Mouse (Mus musculus): Measurements from ENCODE around the gene Sntg2. TPM values are rescaled to one million over a fixed set of nuclear protein-coding genes. Genes with fewer than 3 reads are reported as not detected.
A peak's percentile ranks its signal among the peaks of the same experiment; 100 is the strongest.

The Sntg2 gene
- total and polyA plus RNA-seq, 3 experiments, result 0.29 to 0.55 (median 0.48) TPM

- no peak for DNase-seq
- Histone ChIP-seq H3K4me3 (no peak overlapping the region), H3K27ac (no peak overlapping the region), H3K36me3 (ENCODE audit: control insufficient read depth, insufficient read depth, low read length) (no peaks in the 10 kb centered on the region), H3K79me2 (replicated peaks; ENCODE audit: control insufficient read depth, insufficient read depth, low read length) (no peaks in the 10 kb centered on the region), H3K27me3 (ENCODE audit: control insufficient read depth, insufficient read depth, low read length) (no peaks in the 10 kb centered on the region), H3K4me1 (ENCODE audit: control insufficient read depth, insufficient read depth, low read length) (no peaks in the 10 kb centered on the region), H3K9ac (ENCODE audit: low read depth, low read length) (no peak overlapping the region)
- whole genome bisulfite sequencing, result 91% methylated on average over 10 of the region's 10 CpGs
- intact Hi-C loops (cut with DNase I), result no loop called here
- no peak for TF ChIP-seq POLR2A (IDR thresholded peaks at IDR 0.05; ENCODE audit: insufficient read depth, low read depth, low read length)
- TF ChIP-seq EP300 (IDR thresholded peaks at IDR 0.05; ENCODE audit: insufficient read depth, low read depth, low read length), result no peak
- TF ChIP-seq CTCF (IDR thresholded peaks at IDR 0.05), result no peak
These were observed 118.6 kb downstream of the Sntg2 start for GRCm38 (mm10) chr12:30254581-30254980.

GRCm38 (mm10) chr12:30252381-30252780, 120.8 kb downstream of the Sntg2 start:
- TF ChIP-seq EP300 (IDR thresholded peaks at IDR 0.05; ENCODE audit: insufficient read depth, low read depth, low read length), result no peak
- TF ChIP-seq POLR2A (IDR thresholded peaks at IDR 0.05; ENCODE audit: insufficient read depth, low read depth, low read length), result no peak
- TF ChIP-seq CTCF (IDR thresholded peaks at IDR 0.05), result no peak
- H3K4me1 ChIP-seq (ENCODE audit: control insufficient read depth, insufficient read depth, low read length), result no peaks in the 10 kb centered on the region
- no peaks in the 10 kb centered on the region for H3K27me3 ChIP-seq (ENCODE audit: control insufficient read depth, insufficient read depth, low read length)
- 93% methylated on average over 4 of the region's 4 CpGs for WGBS
- no peak overlapping the region for H3K4me3 ChIP-seq
- no peaks in the 10 kb centered on the region for H3K36me3 ChIP-seq (ENCODE audit: control insufficient read depth, insufficient read depth, low read length)
- H3K9ac ChIP-seq (ENCODE audit: low read depth, low read length), result no peak overlapping the region
- no peak overlapping the region for H3K27ac ChIP-seq
- no peak for DNase-seq
- intact Hi-C loops (cut with DNase I), result no loop called here
- H3K79me2 ChIP-seq (replicated peaks; ENCODE audit: control insufficient read depth, insufficient read depth, low read length), result no peaks in the 10 kb centered on the region

- Histone ChIP-seq H3K79me2 (replicated peaks; ENCODE audit: control insufficient read depth, insufficient read depth, low read length) (no peaks in the 10 kb centered on the region), H3K4me1 (ENCODE audit: control insufficient read depth, insufficient read depth, low read length) (no peaks in the 10 kb centered on the region), H3K4me3 (no peak overlapping the region), H3K36me3 (ENCODE audit: control insufficient read depth, insufficient read depth, low read length) (no peaks in the 10 kb centered on the region), H3K27me3 (ENCODE audit: control insufficient read depth, insufficient read depth, low read length) (no peaks in the 10 kb centered on the region), H3K27ac (no peak overlapping the region), H3K9ac (ENCODE audit: low read depth, low read length) (no peak overlapping the region)
- TF ChIP-seq EP300 (IDR thresholded peaks at IDR 0.05; ENCODE audit: insufficient read depth, low read depth, low read length) (no peak), CTCF (IDR thresholded peaks at IDR 0.05) (no peak), POLR2A (IDR thresholded peaks at IDR 0.05; ENCODE audit: insufficient read depth, low read depth, low read length) (no peak)
- DNase-seq, result no peak
- intact Hi-C loops (cut with DNase I), result no loop called here
- WGBS, result 81% methylated on average over 8 of the region's 8 CpGs
These were observed 121.8 kb downstream of the Sntg2 start for GRCm38 (mm10) chr12:30251283-30251829.

DNA sequence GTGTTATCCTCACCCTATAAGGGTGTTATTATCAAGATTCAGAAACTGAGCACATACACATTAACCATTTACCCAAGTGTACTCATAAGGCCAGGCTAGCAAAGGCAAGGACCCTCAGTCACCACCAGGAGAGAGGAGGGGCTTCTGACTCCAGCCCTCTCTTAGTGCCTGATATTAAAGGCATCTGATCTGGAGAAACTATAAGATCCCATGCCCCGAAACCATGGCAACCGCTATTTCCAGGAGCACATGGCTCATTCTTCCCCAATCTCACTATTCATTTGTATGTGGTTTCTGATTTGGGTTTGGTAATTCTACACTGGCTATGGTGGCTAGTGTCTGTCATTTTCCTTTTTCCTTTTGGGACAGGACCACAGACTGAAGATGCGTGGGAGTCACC, 124.1 kb downstream of the Sntg2 start:
- 89% methylated on average over 3 of the region's 3 CpGs for WGBS
- intact Hi-C loops (cut with DNase I), result no loop called here
- H3K27me3 ChIP-seq (ENCODE audit: control insufficient read depth, insufficient read depth, low read length), result no peaks in the 10 kb centered on the region
- no peaks in the 10 kb centered on the region for H3K36me3 ChIP-seq (ENCODE audit: control insufficient read depth, insufficient read depth, low read length)
- no peak overlapping the region for H3K27ac ChIP-seq
- DNase-seq, result no peak
- H3K79me2 ChIP-seq (replicated peaks; ENCODE audit: control insufficient read depth, insufficient read depth, low read length), result no peaks in the 10 kb centered on the region
- H3K4me1 ChIP-seq (ENCODE audit: control insufficient read depth, insufficient read depth, low read length), result no peaks in the 10 kb centered on the region
- H3K9ac ChIP-seq (ENCODE audit: low read depth, low read length), result no peak overlapping the region
- no peak for TF ChIP-seq EP300 (IDR thresholded peaks at IDR 0.05; ENCODE audit: insufficient read depth, low read depth, low read length)
- TF ChIP-seq POLR2A (IDR thresholded peaks at IDR 0.05; ENCODE audit: insufficient read depth, low read depth, low read length), result no peak
- TF ChIP-seq CTCF (IDR thresholded peaks at IDR 0.05), result no peak
- H3K4me3 ChIP-seq, result no peak overlapping the region

DNA sequence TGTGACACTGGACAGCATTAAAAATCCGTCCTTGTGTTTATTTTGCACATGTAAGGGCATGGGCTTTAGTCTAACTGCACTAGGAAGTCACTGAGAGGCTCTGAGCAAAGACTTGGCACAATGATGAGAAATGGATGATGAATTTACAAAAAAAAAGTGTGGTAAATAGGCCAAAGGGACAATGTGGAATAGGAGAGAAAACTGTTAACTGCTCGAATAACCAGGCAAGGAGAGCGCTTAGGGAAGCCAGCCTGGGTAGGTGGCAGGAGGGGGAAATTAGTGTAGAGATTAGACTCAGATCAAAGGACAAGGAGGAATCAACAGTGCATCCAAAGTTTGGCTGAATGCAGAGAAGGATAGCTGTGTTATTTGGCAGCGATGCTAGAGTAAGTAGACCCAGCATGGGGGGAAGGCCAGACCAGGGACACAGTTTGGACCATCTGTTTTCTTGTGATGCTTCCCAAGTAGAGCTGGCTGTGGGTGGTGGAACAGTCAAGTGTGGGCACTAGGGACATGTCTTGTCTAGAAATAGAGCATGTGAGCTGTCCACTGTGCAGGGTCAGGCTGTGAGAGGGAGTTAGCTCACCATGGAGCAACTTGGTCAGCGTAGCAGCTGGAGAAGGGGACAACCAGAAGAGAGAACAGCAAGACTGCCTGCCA, 126.8 kb downstream of the Sntg2 start:
- Histone ChIP-seq H3K4me3 (no peak overlapping the region), H3K4me1 (ENCODE audit: control insufficient read depth, insufficient read depth, low read length) (no peaks in the 10 kb centered on the region), H3K27me3 (ENCODE audit: control insufficient read depth, insufficient read depth, low read length) (no peaks in the 10 kb centered on the region), H3K9ac (ENCODE audit: low read depth, low read length) (no peak overlapping the region), H3K79me2 (replicated peaks; ENCODE audit: control insufficient read depth, insufficient read depth, low read length) (no peaks in the 10 kb centered on the region), H3K36me3 (ENCODE audit: control insufficient read depth, insufficient read depth, low read length) (no peaks in the 10 kb centered on the region), H3K27ac (no peak overlapping the region)
- intact Hi-C loops (cut with DNase I), result no loop called here
- 72% methylated on average over 5 of the region's 5 CpGs for WGBS
- peak in 1 of 2 experiments; percentile 4 for DNase-seq
- TF ChIP-seq POLR2A (IDR thresholded peaks at IDR 0.05; ENCODE audit: insufficient read depth, low read depth, low read length) (no peak), EP300 (IDR thresholded peaks at IDR 0.05; ENCODE audit: insufficient read depth, low read depth, low read length) (no peak), CTCF (IDR thresholded peaks at IDR 0.05) (no peak)

DNA sequence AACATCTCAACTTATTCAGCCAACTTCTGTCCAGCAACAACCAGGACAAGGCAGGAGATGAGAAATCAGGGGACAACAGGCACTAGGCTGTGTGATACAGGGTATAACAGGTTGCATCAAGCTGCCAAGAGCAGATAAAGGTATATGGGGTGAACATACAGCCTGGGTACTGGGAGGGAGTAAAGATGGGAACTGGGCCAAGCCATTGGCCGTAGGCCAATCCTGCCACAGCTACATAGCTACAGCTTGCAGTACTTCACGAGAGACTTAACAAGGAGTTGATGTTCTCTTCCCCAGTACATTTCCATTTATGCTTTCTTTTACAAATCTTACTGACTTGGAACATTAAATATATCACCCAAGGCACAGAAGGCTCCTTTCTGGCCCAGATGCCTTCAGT, 129.0 kb downstream of the Sntg2 start:
- Histone ChIP-seq H3K36me3 (ENCODE audit: control insufficient read depth, insufficient read depth, low read length) (no peaks in the 10 kb centered on the region), H3K9ac (ENCODE audit: low read depth, low read length) (no peak overlapping the region), H3K79me2 (replicated peaks; ENCODE audit: control insufficient read depth, insufficient read depth, low read length) (no peaks in the 10 kb centered on the region), H3K4me3 (no peak overlapping the region), H3K27me3 (ENCODE audit: control insufficient read depth, insufficient read depth, low read length) (no peaks in the 10 kb centered on the region), H3K27ac (no peak overlapping the region), H3K4me1 (ENCODE audit: control insufficient read depth, insufficient read depth, low read length) (no peaks in the 10 kb centered on the region)
- WGBS, result 27% methylated on average over 2 of the region's 2 CpGs
- intact Hi-C loops (cut with DNase I), result no loop called here
- no peak for TF ChIP-seq EP300 (IDR thresholded peaks at IDR 0.05; ENCODE audit: insufficient read depth, low read depth, low read length)
- TF ChIP-seq POLR2A (IDR thresholded peaks at IDR 0.05; ENCODE audit: insufficient read depth, low read depth, low read length), result no peak
- TF ChIP-seq CTCF (IDR thresholded peaks at IDR 0.05), result no peak
- DNase-seq, result no peak

All from heart, adult 2 months (tissue).